Mouse (Mus musculus): ENCODE results near the gene Tcp1.
"Not testable (repeated sequence)": the region's sequence is repeated elsewhere in the genome, so short reads cannot be mapped to it uniquely, and the experiment has no call there.

The Tcp1 gene

DNA sequence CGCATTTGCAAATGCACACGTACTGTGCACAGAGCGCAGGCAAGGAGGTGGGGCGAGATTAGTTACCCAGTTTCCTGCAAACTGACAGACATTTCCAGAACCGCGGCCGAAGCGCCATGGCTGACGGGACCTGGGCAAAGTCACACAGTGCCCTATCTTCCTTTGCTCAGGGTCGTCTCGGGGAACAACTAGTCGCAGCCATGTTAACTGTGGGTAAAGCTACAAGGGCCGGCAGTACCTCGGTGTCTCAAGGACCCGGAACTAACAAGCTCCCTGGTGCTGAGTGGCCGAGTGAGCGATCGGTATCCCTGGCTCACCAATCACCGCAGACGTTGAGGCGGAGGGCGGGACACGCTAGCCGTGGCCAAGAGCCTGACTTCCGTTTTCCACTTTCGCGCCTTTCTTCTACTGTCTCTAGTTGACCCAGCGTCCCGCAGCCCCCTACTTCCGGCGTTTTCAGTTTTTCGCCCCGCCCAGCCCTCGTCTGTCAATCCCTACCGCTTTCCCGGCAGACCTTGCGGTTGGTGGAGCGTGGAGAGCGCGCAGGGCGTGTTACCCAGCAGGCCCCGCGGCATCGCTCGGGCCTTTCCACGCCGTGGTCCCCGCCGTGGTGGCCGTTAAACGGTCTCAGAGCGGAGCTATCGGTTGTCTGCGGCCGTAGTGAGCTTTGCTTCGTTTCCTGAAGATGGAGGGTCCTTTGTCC, 531 bp downstream of the Tcp1 start, which contains the start of gene Mrpl18:
Mrpl18 (minus strand) TSS at position 465 of the 703 bp plus-strand sequence.
- peak; percentile 98 for DNase-seq

- no peak for DNase-seq
Measured at GRCm38 (mm10) chr17:12916588-12917380, 1.3 kb downstream of the Tcp1 start.

- no peak for DNase-seq
Measured at GRCm38 (mm10) chr17:12921073-12921472, 5.6 kb downstream of the Tcp1 start.

GRCm38 (mm10) chr17:12925001-12925400, 9.5 kb downstream of the Tcp1 start:
- DNase-seq, result no peak

DNA sequence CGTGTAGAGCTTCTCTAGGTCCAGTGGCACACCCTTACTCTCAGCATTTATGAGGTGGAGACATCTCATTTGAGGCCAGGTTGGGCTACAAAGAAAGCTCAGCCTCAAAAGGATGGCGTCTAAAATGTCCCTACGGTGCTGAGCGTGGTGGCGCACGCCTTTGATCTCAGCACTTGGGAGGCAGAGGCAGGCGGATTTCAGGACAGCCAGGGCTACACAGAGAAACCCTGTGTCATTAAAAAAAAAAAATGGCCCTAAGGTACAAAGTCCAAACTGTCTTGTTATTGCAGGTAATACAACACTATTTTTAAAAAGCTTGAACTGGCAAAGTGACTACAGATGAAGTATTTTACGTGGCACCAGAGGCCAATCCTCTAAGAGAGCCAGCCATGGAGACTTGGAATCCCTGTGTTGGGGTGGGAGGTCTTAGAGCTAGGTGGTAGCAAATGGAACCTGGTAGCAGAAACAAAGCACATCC, 10.2 kb downstream of the Tcp1 start:
- no peak for DNase-seq

DNA sequence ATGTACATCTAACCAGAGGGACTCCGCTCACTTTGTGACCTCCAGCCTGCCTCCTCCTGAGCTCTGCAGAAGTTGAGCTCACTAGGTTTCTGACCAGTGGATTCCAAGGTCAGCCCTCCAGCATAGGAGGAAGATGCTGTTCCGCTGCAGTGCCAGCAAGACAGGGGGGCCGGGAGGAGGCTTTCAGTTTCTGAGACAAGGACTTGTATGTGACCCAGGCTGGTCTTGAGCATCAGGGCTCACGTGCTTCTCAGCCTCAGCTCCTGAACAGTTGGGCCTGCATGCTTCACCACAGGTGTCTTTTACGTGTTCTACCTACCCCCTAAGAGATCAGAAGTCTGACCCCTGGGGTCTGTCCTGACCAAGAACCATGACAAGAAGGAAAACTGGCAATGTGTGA, 16.1 kb downstream of the Tcp1 start:
- not testable (repeated sequence) for DNase-seq

DNA sequence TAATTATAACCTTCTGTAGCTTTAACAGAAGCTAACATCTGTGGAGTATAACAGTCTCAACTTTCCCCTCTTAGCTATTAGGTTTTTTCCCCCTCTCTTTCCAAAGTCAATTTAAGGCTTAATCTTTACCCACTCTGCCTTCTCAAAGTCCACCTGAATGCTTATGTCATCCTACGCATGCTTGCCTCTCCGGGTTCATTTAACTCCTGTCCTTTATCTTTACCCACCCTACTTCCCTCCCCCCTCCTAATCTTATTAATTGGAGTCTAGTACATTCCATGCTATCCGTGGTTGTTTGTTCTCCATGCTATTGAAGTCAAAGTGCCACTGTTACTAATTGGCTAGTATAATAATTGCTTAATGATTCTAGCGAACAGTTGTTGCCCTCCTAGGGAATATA, 20.2 kb downstream of the Tcp1 start:
- no peak for DNase-seq

GRCm38 (mm10) chr17:12937412-12937970, 22.0 kb downstream of the Tcp1 start:
- no peak for DNase-seq

DNA sequence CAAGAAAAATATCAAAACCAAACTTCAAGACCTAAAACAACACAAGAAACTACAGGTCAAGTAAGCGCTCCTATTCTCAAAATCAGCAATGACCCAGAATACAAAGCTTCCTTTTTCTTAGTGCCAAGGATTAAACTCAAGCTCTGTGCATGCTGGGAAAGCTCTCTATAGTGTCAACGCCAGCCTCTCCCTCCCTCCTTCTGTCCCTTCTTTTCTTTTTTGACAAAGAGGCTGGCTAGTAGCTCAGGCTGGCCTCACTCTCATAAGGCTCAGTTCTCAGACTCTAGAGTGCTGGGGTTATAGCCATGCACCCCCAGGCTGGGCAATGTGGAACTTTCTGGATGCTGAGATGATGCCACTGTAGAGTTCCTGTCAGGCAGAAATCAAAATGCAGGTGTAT, 22.6 kb downstream of the Tcp1 start:
- no peak for DNase-seq

- DNase-seq, result not testable (repeated sequence)
Measured at GRCm38 (mm10) chr17:12939377-12940148, 24.1 kb downstream of the Tcp1 start.

GRCm38 (mm10) chr17:12940151-12940805, 24.8 kb downstream of the Tcp1 start, which contains the start of gene Acat3:
TSS of gene Acat3 (minus strand) at chr17:12940600.
- peak; percentile 49 for DNase-seq

GRCm38 (mm10) chr17:12941543-12942260, 26.2 kb downstream of the Tcp1 start:
- DNase-seq, result no peak

GRCm38 (mm10) chr17:12942459-12943162, 27.1 kb downstream of the Tcp1 start:
- no peak for DNase-seq

DNA sequence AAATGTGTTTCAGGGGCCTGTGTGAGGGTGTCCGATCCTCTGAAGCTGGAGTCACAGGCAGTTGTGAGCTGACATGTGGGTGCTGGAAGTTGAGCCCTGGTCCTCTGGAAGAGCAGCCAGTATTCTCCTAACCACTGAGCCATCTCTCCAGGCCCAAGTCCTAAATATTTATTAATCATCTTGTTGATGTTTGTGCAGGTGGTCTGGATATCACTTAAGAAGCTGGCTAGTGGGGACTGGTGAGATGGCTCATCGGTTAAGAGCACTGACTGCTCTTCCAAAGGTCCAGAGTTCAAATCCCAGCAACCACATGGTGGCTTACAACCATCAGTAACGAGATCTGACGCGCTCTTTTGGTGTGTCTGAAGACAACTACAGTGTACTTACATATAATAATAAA, 34.2 kb downstream of the Tcp1 start:
- no peak for DNase-seq

GRCm38 (mm10) chr17:12956664-12957063, 41.2 kb downstream of the Tcp1 start:
- peak; percentile 45 for DNase-seq

GRCm38 (mm10) chr17:12959377-12959776, 43.9 kb downstream of the Tcp1 start:
- not testable (repeated sequence) for DNase-seq

DNA sequence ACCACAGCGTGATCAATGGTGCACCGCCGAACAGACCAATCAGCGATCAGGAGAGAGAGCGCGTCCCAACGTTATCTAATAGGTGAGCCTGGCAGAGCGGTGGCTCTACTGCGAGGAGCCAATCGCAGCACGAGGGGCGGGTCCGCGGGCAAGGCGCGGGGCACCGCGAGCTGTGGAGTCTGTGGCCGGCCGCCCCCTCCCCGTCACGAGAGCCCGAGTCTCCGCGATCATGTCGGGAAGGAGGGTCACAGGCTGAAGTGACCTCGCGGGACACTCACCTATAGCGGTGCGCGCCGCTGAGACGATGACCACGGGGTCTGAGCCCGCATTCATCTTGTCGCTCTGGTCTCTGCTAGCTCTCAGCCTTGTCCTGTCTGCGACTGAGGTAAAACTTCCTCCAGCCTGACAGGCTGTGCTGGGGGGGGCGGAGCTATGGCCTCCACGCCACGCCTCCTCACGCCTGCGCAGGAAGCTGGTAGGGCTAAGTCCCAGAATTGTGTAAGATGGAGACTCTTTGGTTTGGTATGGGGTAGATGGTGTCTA, 44.9 kb downstream of the Tcp1 start, which contains the start of gene Acat2:
Acat2 (minus strand) TSS at position 417 of the 543 bp plus-strand sequence.
- DNase-seq, result peak; percentile 97

DNA sequence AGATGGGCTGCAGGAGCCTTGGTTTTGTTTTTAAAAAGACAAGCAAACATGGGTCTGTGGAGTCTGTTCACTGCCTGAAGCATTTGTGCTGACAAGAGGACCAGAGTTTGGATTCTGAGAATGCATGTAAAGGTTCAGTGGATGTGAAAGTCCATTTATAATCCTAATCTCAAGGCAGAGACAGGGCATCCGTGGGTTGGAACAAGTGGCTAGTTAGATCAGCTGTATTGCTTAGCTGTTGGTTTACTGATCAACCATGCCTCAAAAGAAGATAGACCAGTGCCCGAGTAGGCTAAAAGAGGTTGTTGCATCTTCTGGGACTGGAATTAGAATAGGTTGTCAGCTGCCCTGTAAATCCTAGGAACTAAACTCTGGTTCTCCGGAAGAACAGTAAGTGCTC, 48.0 kb downstream of the Tcp1 start:
- no peak for DNase-seq

- DNase-seq, result no peak
Measured at GRCm38 (mm10) chr17:12967173-12967572, 51.7 kb downstream of the Tcp1 start.

DNA sequence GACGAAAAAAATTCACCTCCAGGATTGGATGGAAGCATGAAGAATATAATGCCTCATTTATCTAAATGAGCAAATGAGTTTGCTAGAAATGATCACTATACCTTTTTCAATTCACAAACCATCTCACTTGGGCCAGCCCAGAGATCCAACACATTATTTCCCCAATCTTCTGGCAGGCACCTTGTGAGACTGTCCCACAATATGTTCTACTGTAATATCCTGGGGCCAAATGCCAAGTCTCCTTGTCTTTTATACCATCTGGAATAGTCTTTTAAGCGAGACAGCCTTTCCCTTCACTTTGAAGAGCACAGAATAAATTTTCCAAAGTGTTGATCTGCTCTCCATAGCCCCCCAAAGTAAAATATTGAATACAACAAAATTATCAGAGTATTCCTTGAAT, 58.4 kb downstream of the Tcp1 start:
- DNase-seq, result no peak
